Mouse (Mus musculus): Measurements from ENCODE around the gene P2rx1. TPM values are rescaled to one million over a fixed set of nuclear protein-coding genes. Genes with fewer than 3 reads are reported as not detected.
A peak's percentile ranks its signal among the peaks of the same experiment; 100 is the strongest.

P2rx1 gene
- polyA plus RNA-seq, 1 experiment from 2014 or later: 2.2 TPM

DNA sequence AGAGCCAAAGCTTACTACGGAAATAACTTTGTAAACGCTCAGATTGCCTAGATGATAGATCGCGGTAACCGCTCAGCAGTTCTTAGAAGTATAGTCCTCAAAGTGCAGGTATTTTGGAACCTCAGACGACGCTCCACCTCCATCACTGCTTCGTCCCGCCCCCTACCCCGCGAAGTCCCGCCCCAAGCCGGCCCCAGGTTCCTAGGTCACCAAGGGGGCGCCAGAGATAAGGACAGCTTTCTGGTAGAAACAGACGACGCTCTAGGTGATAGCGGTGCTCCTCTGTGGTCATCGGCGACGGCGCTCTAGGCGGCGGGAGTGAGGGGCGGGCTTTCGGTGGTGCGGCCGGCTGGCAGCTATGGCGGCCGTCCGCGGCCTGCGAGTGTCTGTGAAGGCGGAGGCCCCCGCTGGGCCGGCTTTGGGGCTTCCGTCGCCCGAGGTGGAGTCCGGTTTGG is 48.7 kb downstream of the P2rx1 start, which contains the start of gene Ncbp3:
Gene Ncbp3 (plus strand): TSS at position 242 of the 455 bp plus-strand sequence.
- peak; percentile 95 for ATAC-seq (ENCODE audit: low read depth)
- Histone ChIP-seq H3K9ac (ENCODE audit: low read length) (peak within 1 kb of the TSS; percentile 91), H3K4me1 (replicated peaks; ENCODE audit: control insufficient read depth, insufficient read depth, low read length) (peaks cover 16% of the 10 kb centered on the region), H3K36me3 (ENCODE audit: control insufficient read depth, insufficient read depth, low read length) (peaks cover 7% of the 10 kb centered on the region), H3K4me2 (ENCODE audit: low read depth, low read length) (peak within 1 kb of the TSS; percentile 83), H3K4me3 (ENCODE audit: low read length) (peak within 1 kb of the TSS; percentile 70), H3K27ac (ENCODE audit: low read length) (peak within 1 kb of the TSS; percentile 80), H3K27me3 (ENCODE audit: control insufficient read depth, insufficient read depth, low read depth, low read length) (no peaks in the 10 kb centered on the region), H3K9me3 (ENCODE audit: control insufficient read depth, low read length) (no peaks in the 10 kb centered on the region)
- under 1% methylated on average over 35 of the region's 39 CpGs for WGBS

DNA sequence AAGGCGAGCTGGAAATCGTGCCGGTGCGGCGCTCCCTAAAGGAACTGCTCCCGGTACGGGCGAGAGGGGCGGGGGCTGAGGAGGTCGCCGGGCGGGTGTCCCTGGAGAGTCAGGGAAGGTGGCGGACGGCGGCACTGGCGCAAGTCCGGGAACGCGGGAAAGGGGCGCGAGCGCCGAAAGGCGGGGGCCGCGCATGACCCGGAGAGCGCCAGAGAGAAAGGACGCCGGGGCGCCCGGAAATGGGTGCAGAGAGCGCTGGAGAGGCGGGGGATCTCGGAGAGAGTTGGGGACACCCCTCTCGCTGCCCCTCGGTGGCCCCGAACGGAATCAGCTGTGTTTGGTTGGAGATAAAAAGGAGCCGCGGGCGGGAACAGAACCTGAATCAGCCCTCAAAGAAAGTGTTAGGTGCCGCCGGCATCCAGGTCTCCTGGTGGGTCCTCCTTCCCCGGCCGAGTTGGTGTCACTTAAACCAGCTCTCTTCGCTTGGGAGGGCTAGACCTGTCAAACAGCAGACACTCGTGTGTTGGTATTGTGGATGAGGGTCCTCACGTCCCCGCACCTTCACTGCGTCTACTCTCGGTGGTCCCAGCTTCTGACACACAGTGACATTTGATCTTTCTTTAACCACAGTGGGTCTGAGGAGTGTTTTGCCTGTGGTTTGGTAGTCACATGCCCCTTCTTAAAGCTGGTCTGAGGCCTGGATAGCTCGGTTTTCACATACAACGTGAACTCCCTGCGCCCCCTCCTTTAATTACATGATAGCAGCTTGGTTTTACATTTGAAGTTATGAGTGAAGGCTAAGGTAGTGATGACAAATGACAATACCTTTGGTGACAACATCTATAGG is 49.4 kb downstream of the P2rx1 start:
- H3K4me3 ChIP-seq (ENCODE audit: low read length): peak overlapping the region; percentile 70
- peaks cover 16% of the 10 kb centered on the region for H3K4me1 ChIP-seq (replicated peaks; ENCODE audit: control insufficient read depth, insufficient read depth, low read length)
- H3K9ac ChIP-seq (ENCODE audit: low read length): peak overlapping the region; percentile 91
- H3K27me3 ChIP-seq (ENCODE audit: control insufficient read depth, insufficient read depth, low read depth, low read length): no peaks in the 10 kb centered on the region
- H3K9me3 ChIP-seq (ENCODE audit: control insufficient read depth, low read length): no peaks in the 10 kb centered on the region
- WGBS: 1% methylated on average over 47 of the region's 55 CpGs
- ATAC-seq (ENCODE audit: low read depth): peak; percentile 69
- peaks cover 7% of the 10 kb centered on the region for H3K36me3 ChIP-seq (ENCODE audit: control insufficient read depth, insufficient read depth, low read length)
- H3K27ac ChIP-seq (ENCODE audit: low read length): peak overlapping the region; percentile 80
- peak overlapping the region; percentile 83 for H3K4me2 ChIP-seq (ENCODE audit: low read depth, low read length)

DNA sequence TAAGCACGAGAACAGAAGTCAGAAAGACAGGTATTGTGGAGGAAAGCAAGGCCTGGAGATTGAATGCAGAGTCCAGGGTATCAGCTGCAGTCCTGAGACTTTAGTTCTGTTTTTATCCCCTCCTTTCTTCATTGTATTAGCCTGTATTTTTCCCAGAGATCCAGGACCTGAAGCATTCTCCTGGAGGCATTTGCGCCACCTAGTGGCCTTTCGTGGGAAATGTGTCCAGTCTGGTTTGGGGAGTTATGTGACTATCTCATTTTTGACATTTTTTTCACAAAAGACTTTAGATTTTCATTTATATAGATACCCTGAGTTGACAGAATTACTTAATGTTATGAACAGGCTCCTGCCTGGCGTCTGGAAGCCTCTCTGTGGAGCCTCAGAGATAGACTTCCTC is 50.4 kb downstream of the P2rx1 start:
- no peak overlapping the region for H3K9ac ChIP-seq (ENCODE audit: low read length)
- peaks cover 18% of the 10 kb centered on the region for H3K36me3 ChIP-seq (ENCODE audit: control insufficient read depth, insufficient read depth, low read length)
- H3K4me1 ChIP-seq (replicated peaks; ENCODE audit: control insufficient read depth, insufficient read depth, low read length): peaks cover 16% of the 10 kb centered on the region
- no peaks in the 10 kb centered on the region for H3K9me3 ChIP-seq (ENCODE audit: control insufficient read depth, low read length)
- ATAC-seq (ENCODE audit: low read depth): no peak
- H3K27ac ChIP-seq (ENCODE audit: low read length): no peak overlapping the region
- H3K4me3 ChIP-seq (ENCODE audit: low read length): peak overlapping the region; percentile 70; the same call in 1 of the 2 replicates
- H3K27me3 ChIP-seq (ENCODE audit: control insufficient read depth, insufficient read depth, low read depth, low read length): no peaks in the 10 kb centered on the region
- WGBS: 3% methylated on average over 4 of the region's 4 CpGs
- peak overlapping the region; percentile 83 for H3K4me2 ChIP-seq (ENCODE audit: low read depth, low read length)

GRCm38 (mm10) chr11:73052795-73053194 is 53.9 kb downstream of the P2rx1 start:
- Histone ChIP-seq H3K4me3 (ENCODE audit: low read length) (no peak overlapping the region), H3K4me2 (ENCODE audit: low read depth, low read length) (no peak overlapping the region), H3K9me3 (ENCODE audit: control insufficient read depth, low read length) (no peaks in the 10 kb centered on the region), H3K9ac (ENCODE audit: low read length) (no peak overlapping the region), H3K36me3 (ENCODE audit: control insufficient read depth, insufficient read depth, low read length) (peaks cover 31% of the 10 kb centered on the region), H3K4me1 (replicated peaks; ENCODE audit: control insufficient read depth, insufficient read depth, low read length) (peaks cover 12% of the 10 kb centered on the region), H3K27ac (ENCODE audit: low read length) (no peak overlapping the region), H3K27me3 (ENCODE audit: control insufficient read depth, insufficient read depth, low read depth, low read length) (no peaks in the 10 kb centered on the region)
- 79% methylated on average over 1 of the region's 1 CpGs for WGBS
- no peak for ATAC-seq (ENCODE audit: low read depth)

GRCm38 (mm10) chr11:73057701-73058100 is 58.8 kb downstream of the P2rx1 start:
- H3K4me1 ChIP-seq (replicated peaks; ENCODE audit: control insufficient read depth, insufficient read depth, low read length): no peaks in the 10 kb centered on the region
- H3K27me3 ChIP-seq (ENCODE audit: control insufficient read depth, insufficient read depth, low read depth, low read length): no peaks in the 10 kb centered on the region
- 47% methylated on average over 5 of the region's 5 CpGs for WGBS
- no peak overlapping the region for H3K9ac ChIP-seq (ENCODE audit: low read length)
- no peak overlapping the region for H3K4me3 ChIP-seq (ENCODE audit: low read length)
- no peaks in the 10 kb centered on the region for H3K9me3 ChIP-seq (ENCODE audit: control insufficient read depth, low read length)
- H3K36me3 ChIP-seq (ENCODE audit: control insufficient read depth, insufficient read depth, low read length): peaks cover 28% of the 10 kb centered on the region
- H3K27ac ChIP-seq (ENCODE audit: low read length): no peak overlapping the region
- H3K4me2 ChIP-seq (ENCODE audit: low read depth, low read length): no peak overlapping the region
- ATAC-seq (ENCODE audit: low read depth): no peak

- Histone ChIP-seq H3K4me3 (ENCODE audit: low read length) (no peak overlapping the region), H3K9me3 (ENCODE audit: control insufficient read depth, low read length) (no peaks in the 10 kb centered on the region), H3K27ac (ENCODE audit: low read length) (no peak overlapping the region), H3K27me3 (ENCODE audit: control insufficient read depth, insufficient read depth, low read depth, low read length) (no peaks in the 10 kb centered on the region), H3K36me3 (ENCODE audit: control insufficient read depth, insufficient read depth, low read length) (peaks cover 17% of the 10 kb centered on the region), H3K4me2 (ENCODE audit: low read depth, low read length) (no peak overlapping the region), H3K4me1 (replicated peaks; ENCODE audit: control insufficient read depth, insufficient read depth, low read length) (no peaks in the 10 kb centered on the region), H3K9ac (ENCODE audit: low read length) (no peak overlapping the region)
- ATAC-seq (ENCODE audit: low read depth): no peak
- WGBS: 70% methylated on average over 3 of the region's 3 CpGs
Measured at GRCm38 (mm10) chr11:73059630-73060029, 60.7 kb downstream of the P2rx1 start.

- Histone ChIP-seq H3K27ac (ENCODE audit: low read length) (no peak overlapping the region), H3K9me3 (ENCODE audit: control insufficient read depth, low read length) (no peaks in the 10 kb centered on the region), H3K4me3 (ENCODE audit: low read length) (no peak overlapping the region), H3K4me2 (ENCODE audit: low read depth, low read length) (no peak overlapping the region), H3K27me3 (ENCODE audit: control insufficient read depth, insufficient read depth, low read depth, low read length) (no peaks in the 10 kb centered on the region), H3K36me3 (ENCODE audit: control insufficient read depth, insufficient read depth, low read length) (peaks cover 11% of the 10 kb centered on the region), H3K4me1 (replicated peaks; ENCODE audit: control insufficient read depth, insufficient read depth, low read length) (no peaks in the 10 kb centered on the region), H3K9ac (ENCODE audit: low read length) (no peak overlapping the region)
- no peak for ATAC-seq (ENCODE audit: low read depth)
- 88% methylated on average over 3 of the region's 3 CpGs for WGBS
Measured at GRCm38 (mm10) chr11:73061413-73061812, 62.5 kb downstream of the P2rx1 start.

Small RNAs within 50 kb of the gene (microRNA-seq; reads per million reads assigned to microRNA genes)
- gene Gm44467: not detected

Other genes with a start within 250 kb of the P2rx1 start
- gene Cyb5d2, start 203.0 kb upstream of the P2rx1 start, polyA plus RNA-seq (2015; fragmentation: Nextera tagmentation; extraction: Ambion mirVana): 6.6 and 7.4 TPM in 2 replicates
- gene Zzef1, start 202.9 kb upstream of the P2rx1 start, polyA plus RNA-seq (2015; fragmentation: Nextera tagmentation; extraction: Ambion mirVana): 9.0 and 9.6 TPM in 2 replicates
- gene Atp2a3, start 37.9 kb upstream of the P2rx1 start, polyA plus RNA-seq (2015; fragmentation: Nextera tagmentation; extraction: Ambion mirVana): 21.7 and 23.2 TPM in 2 replicates
- 7.3 and 7.5 TPM in 2 replicates for gene Camkk1, start 19.9 kb downstream of the P2rx1 start, polyA plus RNA-seq (2015; fragmentation: Nextera tagmentation; extraction: Ambion mirVana)
- gene Ncbp3, start 48.7 kb downstream of the P2rx1 start, polyA plus RNA-seq (2015; fragmentation: Nextera tagmentation; extraction: Ambion mirVana): 11.2 and 11.7 TPM in 2 replicates
- 0.63 and 0.68 TPM in 2 replicates for gene Itgae, start 91.5 kb downstream of the P2rx1 start, polyA plus RNA-seq (2015; fragmentation: Nextera tagmentation; extraction: Ambion mirVana)
- 16.8 and 18.4 TPM in 2 replicates for gene Haspin, start 139.2 kb downstream of the P2rx1 start, polyA plus RNA-seq (2015; fragmentation: Nextera tagmentation; extraction: Ambion mirVana)
- gene P2rx5, start 161.3 kb downstream of the P2rx1 start, polyA plus RNA-seq (2015; fragmentation: Nextera tagmentation; extraction: Ambion mirVana): 0.18 and 0.70 TPM in 2 replicates
- gene Emc6, start 177.9 kb downstream of the P2rx1 start, polyA plus RNA-seq (2015; fragmentation: Nextera tagmentation; extraction: Ambion mirVana): 117 and 121 TPM in 2 replicates
- 275 and 278 TPM in 2 replicates for gene Tax1bp3, start 178.0 kb downstream of the P2rx1 start, polyA plus RNA-seq (2015; fragmentation: Nextera tagmentation; extraction: Ambion mirVana)
- gene Ctns, start 199.9 kb downstream of the P2rx1 start, polyA plus RNA-seq (2015; fragmentation: Nextera tagmentation; extraction: Ambion mirVana): 14.9 and 16.4 TPM in 2 replicates
- gene Shpk, start 200.4 kb downstream of the P2rx1 start, polyA plus RNA-seq (2015; fragmentation: Nextera tagmentation; extraction: Ambion mirVana): 1.6 and 2.3 TPM in 2 replicates
- 0.05 TPM in 1 of 2 replicates, not detected in the other for gene Trpv1, start 235.2 kb downstream of the P2rx1 start, polyA plus RNA-seq (2015; fragmentation: Nextera tagmentation; extraction: Ambion mirVana)

Data from lung, embryonic 16.5 days (tissue).